Mouse (Mus musculus): ENCODE results near the gene Efcab9. TPM values are rescaled to one million over a fixed set of nuclear protein-coding genes. Genes with fewer than 3 reads are reported as not detected.
"Not testable (repeated sequence)": the region's sequence is repeated elsewhere in the genome, so short reads cannot be mapped to it uniquely, and the experiment has no call there.

Gene Efcab9
- polyA plus RNA-seq, 1 experiment from 2014 or later = 0.49 TPM

DNA sequence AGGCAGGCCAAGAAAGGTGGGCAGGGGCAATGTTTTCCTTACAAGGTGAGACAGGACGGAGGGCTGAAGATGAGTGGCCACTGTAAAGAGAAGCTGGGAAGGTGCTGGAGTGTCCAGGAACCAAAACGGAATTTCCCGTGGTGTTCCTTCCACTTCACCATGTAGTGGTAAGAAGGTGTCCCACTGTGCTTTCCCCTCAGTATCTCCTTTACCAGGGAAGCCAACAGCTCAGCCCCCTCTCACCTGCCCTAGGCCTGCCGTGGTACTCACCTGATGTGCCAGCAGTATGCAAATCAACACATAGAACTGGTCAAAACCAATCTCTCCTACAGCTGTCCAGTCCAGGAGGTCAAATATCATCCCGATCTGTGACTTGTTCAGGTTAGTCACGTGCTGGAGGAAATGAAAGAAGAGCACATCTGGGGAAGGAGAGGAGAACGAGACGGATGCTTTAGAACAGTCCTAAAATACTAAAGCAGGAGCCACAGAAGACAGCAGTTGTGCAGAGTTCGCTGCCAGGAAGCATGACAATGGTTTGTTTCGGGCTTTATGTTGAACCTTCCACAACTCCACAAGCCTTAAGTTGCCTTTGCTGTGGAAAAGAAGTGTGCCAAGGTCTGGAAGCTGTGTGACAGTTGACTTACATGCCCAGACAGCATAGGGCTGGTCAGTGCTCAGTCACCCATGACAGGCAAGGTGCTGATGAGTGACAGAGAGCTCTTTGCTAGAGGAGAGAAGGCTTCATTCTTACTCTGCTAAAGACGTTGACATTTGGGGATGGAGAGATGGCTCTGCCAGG is 7.6 kb downstream of the Efcab9 start:
- Histone ChIP-seq H3K9me3 (replicated peaks; ENCODE audit: low read length) (no peaks in the 10 kb centered on the region), H3K36me3 (ENCODE audit: insufficient read depth, low read length) (peaks cover 4% of the 10 kb centered on the region; the same call in 1 of the 2 replicates), H3K9ac (ENCODE audit: low read depth, low read length) (no peak overlapping the region), H3K27me3 (ENCODE audit: insufficient read depth, low read length) (no peaks in the 10 kb centered on the region), H3K4me1 (replicated peaks; ENCODE audit: insufficient read depth, low read length) (no peaks in the 10 kb centered on the region), H3K4me3 (replicated peaks; ENCODE audit: low read depth, low read length) (no peak overlapping the region), H3K27ac (no peak overlapping the region), H3K4me2 (ENCODE audit: low read length) (no peak overlapping the region)
- TF ChIP-seq CTCF (IDR thresholded peaks at IDR 0.05; ENCODE audit: low read depth) = no peak
- DNase-seq (ENCODE audit: low spot score) (no peak), ATAC-seq (replicated peaks; ENCODE audit: low FRiP score, low read depth) (no peak)
- 67% methylated on average over 11 of the region's 11 CpGs for WGBS

DNA sequence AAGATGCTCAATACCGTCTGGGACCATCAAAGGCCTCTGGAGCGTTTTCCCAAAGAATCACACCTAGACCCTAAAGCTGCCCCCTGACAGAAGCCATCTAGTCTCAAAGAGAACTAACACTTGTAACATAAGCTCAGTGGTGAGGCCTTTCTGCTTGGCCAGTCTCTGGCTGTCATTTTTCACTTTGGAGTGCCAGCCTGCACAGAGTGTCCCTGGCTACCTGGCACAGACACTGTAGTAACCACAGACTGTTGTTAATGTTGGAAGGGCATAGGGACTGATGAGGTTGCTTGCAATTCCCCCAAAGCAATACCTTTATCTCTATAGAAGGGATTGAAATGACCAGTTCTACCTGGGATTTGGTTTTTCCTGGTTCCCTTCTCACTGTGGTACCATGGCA is 10.6 kb downstream of the Efcab9 start:
- no peak overlapping the region for H3K27ac ChIP-seq
- no peaks in the 10 kb centered on the region for H3K4me1 ChIP-seq (replicated peaks; ENCODE audit: insufficient read depth, low read length)
- WGBS = 51% methylated on average over 2 of the region's 2 CpGs
- TF ChIP-seq CTCF (IDR thresholded peaks at IDR 0.05; ENCODE audit: low read depth) = no peak
- H3K9me3 ChIP-seq (replicated peaks; ENCODE audit: low read length) = no peaks in the 10 kb centered on the region
- H3K36me3 ChIP-seq (ENCODE audit: insufficient read depth, low read length) = peaks cover 13% of the 10 kb centered on the region; the same call in 1 of the 2 replicates
- H3K4me2 ChIP-seq (ENCODE audit: low read length) = no peak overlapping the region
- H3K9ac ChIP-seq (ENCODE audit: low read depth, low read length) = no peak overlapping the region
- no peak for DNase-seq (ENCODE audit: low spot score)
- no peaks in the 10 kb centered on the region for H3K27me3 ChIP-seq (ENCODE audit: insufficient read depth, low read length)
- no peak for ATAC-seq (replicated peaks; ENCODE audit: low FRiP score, low read depth)
- no peak overlapping the region for H3K4me3 ChIP-seq (replicated peaks; ENCODE audit: low read depth, low read length)

- Histone ChIP-seq H3K36me3 (ENCODE audit: insufficient read depth, low read length) (peaks cover 14% of the 10 kb centered on the region; the same call in 1 of the 2 replicates), H3K4me3 (replicated peaks; ENCODE audit: low read depth, low read length) (no peak overlapping the region), H3K4me1 (replicated peaks; ENCODE audit: insufficient read depth, low read length) (no peaks in the 10 kb centered on the region), H3K27ac (no peak overlapping the region), H3K27me3 (ENCODE audit: insufficient read depth, low read length) (no peaks in the 10 kb centered on the region), H3K9ac (ENCODE audit: low read depth, low read length) (no peak overlapping the region), H3K9me3 (replicated peaks; ENCODE audit: low read length) (no peaks in the 10 kb centered on the region), H3K4me2 (ENCODE audit: low read length) (no peak overlapping the region)
- no peak for TF ChIP-seq CTCF (IDR thresholded peaks at IDR 0.05; ENCODE audit: low read depth)
- 88% methylated on average over 1 of the region's 1 CpGs for WGBS
- ATAC-seq (replicated peaks; ENCODE audit: low FRiP score, low read depth) = no peak
- DNase-seq (ENCODE audit: low spot score) = no peak
These were observed 12.5 kb downstream of the Efcab9 start for GRCm38 (mm10) chr11:32519354-32519753.

DNA sequence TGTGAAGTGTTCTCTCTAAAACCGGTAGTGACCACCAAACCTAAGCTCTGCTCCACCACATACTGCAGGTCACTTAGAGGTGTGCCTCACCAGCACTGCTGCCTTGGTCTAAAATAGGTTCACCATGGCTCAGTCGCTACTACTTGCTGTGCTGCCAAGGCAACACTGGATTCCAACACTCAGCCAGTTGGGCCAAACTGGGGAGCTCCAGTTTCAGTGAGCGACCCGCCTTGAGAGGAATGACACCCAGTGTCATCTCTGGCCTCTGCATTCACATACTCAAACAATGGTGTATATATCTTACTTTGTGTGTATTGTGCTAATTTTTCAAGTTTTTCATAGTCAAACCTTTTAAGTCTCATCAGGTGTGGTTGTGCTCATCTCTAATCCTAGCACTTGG is 13.1 kb downstream of the Efcab9 start:
- no peak for ATAC-seq (replicated peaks; ENCODE audit: low FRiP score, low read depth)
- WGBS = 82% methylated on average over 4 of the region's 4 CpGs
- Histone ChIP-seq H3K36me3 (ENCODE audit: insufficient read depth, low read length) (peaks cover 14% of the 10 kb centered on the region; the same call in 1 of the 2 replicates), H3K4me2 (ENCODE audit: low read length) (no peak overlapping the region), H3K27ac (no peak overlapping the region), H3K9me3 (replicated peaks; ENCODE audit: low read length) (no peaks in the 10 kb centered on the region), H3K4me1 (replicated peaks; ENCODE audit: insufficient read depth, low read length) (no peaks in the 10 kb centered on the region), H3K27me3 (ENCODE audit: insufficient read depth, low read length) (no peaks in the 10 kb centered on the region), H3K4me3 (replicated peaks; ENCODE audit: low read depth, low read length) (no peak overlapping the region), H3K9ac (ENCODE audit: low read depth, low read length) (no peak overlapping the region)
- TF ChIP-seq CTCF (IDR thresholded peaks at IDR 0.05; ENCODE audit: low read depth) = no peak
- no peak for DNase-seq (ENCODE audit: low spot score)

DNA sequence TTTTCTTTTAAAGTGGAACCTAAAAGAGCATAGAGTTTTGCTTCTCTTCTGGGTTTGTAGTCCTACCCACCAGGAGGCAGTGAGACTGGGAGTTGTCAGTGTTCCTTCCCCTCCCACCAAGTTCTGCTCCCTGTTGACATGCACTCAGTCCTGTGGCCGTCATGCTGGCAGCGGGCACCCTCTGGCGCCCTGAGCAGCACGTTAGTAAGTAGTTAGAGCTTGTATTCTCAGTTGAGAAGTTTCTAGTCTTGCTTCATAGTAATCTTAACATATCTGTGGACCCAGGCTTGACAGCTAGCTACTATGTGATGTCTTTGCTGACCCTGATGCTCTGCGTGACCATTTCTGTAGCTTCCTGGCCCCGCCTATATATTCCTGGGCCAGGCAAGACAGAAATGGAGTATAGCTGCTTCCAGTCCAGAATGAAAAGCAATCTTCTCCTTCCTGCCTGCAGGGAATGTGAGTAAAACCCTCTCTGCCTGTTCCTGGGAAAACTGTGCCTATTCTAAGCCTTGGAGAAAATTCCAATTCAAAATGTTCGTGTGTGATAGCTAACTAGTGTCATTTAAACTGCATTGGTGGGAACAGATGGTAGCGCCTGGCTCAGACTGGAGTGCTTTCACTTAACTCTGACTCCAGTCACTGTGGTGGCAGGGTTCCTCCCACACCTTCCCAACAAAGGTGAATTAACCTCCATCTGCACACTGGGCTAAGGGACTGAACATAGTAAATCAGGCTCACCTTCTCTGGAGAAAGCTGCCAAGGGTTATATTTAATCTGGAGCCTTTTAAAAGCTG is 14.8 kb downstream of the Efcab9 start:
- no peak overlapping the region for H3K9ac ChIP-seq (ENCODE audit: low read depth, low read length)
- no peak for DNase-seq (ENCODE audit: low spot score)
- no peak for ATAC-seq (replicated peaks; ENCODE audit: low FRiP score, low read depth)
- H3K27me3 ChIP-seq (ENCODE audit: insufficient read depth, low read length) = no peaks in the 10 kb centered on the region
- no peaks in the 10 kb centered on the region for H3K4me1 ChIP-seq (replicated peaks; ENCODE audit: insufficient read depth, low read length)
- H3K4me2 ChIP-seq (ENCODE audit: low read length) = no peak overlapping the region
- peaks cover 14% of the 10 kb centered on the region; the same call in 1 of the 2 replicates for H3K36me3 ChIP-seq (ENCODE audit: insufficient read depth, low read length)
- no peak overlapping the region for H3K27ac ChIP-seq
- TF ChIP-seq CTCF (IDR thresholded peaks at IDR 0.05; ENCODE audit: low read depth) = no peak
- H3K4me3 ChIP-seq (replicated peaks; ENCODE audit: low read depth, low read length) = no peak overlapping the region
- no peaks in the 10 kb centered on the region for H3K9me3 ChIP-seq (replicated peaks; ENCODE audit: low read length)
- 80% methylated on average over 8 of the region's 8 CpGs for WGBS

DNA sequence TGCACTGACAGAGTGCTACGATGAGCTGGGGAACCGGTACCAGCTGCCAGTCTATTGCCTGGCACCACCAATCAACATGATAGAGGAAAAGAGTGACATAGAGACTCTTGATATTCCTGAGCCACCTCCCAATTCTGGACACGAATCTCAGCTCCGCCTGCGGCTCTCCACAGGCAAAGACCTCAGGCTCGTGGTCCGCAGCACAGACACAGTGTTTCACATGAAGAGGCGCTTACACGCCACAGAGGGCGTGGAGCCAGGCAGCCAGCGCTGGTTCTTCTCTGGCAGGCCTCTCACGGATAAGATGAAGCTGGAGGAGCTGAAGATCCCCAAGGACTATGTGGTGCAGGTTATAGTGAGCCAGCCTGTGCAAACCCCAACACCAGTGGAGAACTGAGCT is 15.8 kb downstream of the Efcab9 start:
- peaks cover 14% of the 10 kb centered on the region; the same call in 1 of the 2 replicates for H3K36me3 ChIP-seq (ENCODE audit: insufficient read depth, low read length)

DNA sequence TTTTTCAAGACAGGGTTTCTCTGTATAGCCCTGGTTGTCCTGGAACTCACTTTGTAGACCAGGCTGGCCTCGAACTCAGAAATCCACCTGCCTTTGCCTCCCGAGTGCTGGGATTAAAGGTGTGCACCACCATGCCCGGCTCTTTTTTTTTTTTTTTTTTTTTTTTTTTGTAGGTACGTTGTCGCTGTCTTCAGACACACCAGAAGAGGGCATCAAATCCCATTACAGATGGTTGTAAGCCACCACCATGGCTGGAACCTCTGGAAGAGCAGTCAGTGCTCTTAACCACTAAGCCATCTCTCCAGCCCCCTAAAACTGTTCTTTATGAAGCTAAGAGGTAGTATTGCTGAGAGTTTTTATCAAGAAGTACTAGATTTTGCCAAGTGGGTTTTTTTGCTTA is 17.0 kb downstream of the Efcab9 start:
- not testable (repeated sequence) for H3K27ac ChIP-seq; H3K27me3 ChIP-seq (ENCODE audit: insufficient read depth, low read length); H3K4me1 ChIP-seq (replicated peaks; ENCODE audit: insufficient read depth, low read length); DNase-seq (ENCODE audit: low spot score); ATAC-seq (replicated peaks; ENCODE audit: low FRiP score, low read depth); H3K9me3 ChIP-seq (replicated peaks; ENCODE audit: low read length); H3K9ac ChIP-seq (ENCODE audit: low read depth, low read length); H3K4me3 ChIP-seq (replicated peaks; ENCODE audit: low read depth, low read length); H3K4me2 ChIP-seq (ENCODE audit: low read length)
- H3K36me3 ChIP-seq (ENCODE audit: insufficient read depth, low read length) = peaks cover 14% of the 10 kb centered on the region; the same call in 1 of the 2 replicates
- WGBS = 90% methylated on average over 5 of the region's 5 CpGs

More for the DNA sequence above, 15.8 kb downstream of the Efcab9 start:
- 92% methylated on average over 12 of the region's 12 CpGs for WGBS
- no peak for DNase-seq (ENCODE audit: low spot score)
- Histone ChIP-seq H3K9ac (ENCODE audit: low read depth, low read length) (no peak overlapping the region), H3K4me1 (replicated peaks; ENCODE audit: insufficient read depth, low read length) (no peaks in the 10 kb centered on the region), H3K27me3 (ENCODE audit: insufficient read depth, low read length) (no peaks in the 10 kb centered on the region), H3K27ac (no peak overlapping the region), H3K4me3 (replicated peaks; ENCODE audit: low read depth, low read length) (no peak overlapping the region), H3K4me2 (ENCODE audit: low read length) (no peak overlapping the region), H3K9me3 (replicated peaks; ENCODE audit: low read length) (no peaks in the 10 kb centered on the region)
- no peak for ATAC-seq (replicated peaks; ENCODE audit: low FRiP score, low read depth)
- TF ChIP-seq CTCF (IDR thresholded peaks at IDR 0.05; ENCODE audit: low read depth) = no peak
